Mouse (Mus musculus) stomach, postnatal 0 days (tissue): Measurements from ENCODE around the gene Phox2a. TPM values are rescaled to one million over a fixed set of nuclear protein-coding genes. Genes with fewer than 3 reads are reported as not detected.

Source experiments
- ATAC-seq: fragments of 200-750 bp; cut with Nextera tagmentation; 2 replicates; pipeline ENCODE4 v1.8.0; 2017; ENCODE audit not compliant: low FRiP score, low TSS enrichment
- DNase-seq: peaks from one replicate; pipeline ENCODE4 v3.0.0-alpha.2; 2016; ENCODE audit warnings: low spot score
- H3K27ac ChIP-seq: fragments of 300-500 bp; sonication (generic); replicated peaks from 2 replicates; pipeline ENCODE4 v1.5.1; 2014; ENCODE audit warnings: mild to moderate bottlenecking, control low read depth
- H3K27me3 ChIP-seq: fragments of 300-500 bp; sonication (generic); 2 replicates; pipeline ENCODE4 v1.6.1; 2014; ENCODE audit warnings: low read length; ENCODE audit not compliant: control insufficient read depth, insufficient read depth
- H3K36me3 ChIP-seq: fragments of 300-500 bp; sonication (generic); 2 replicates; pipeline ENCODE4 v1.6.1; 2014; ENCODE audit warnings: low read length, mixed read lengths; ENCODE audit not compliant: control insufficient read depth, insufficient read depth
- H3K4me1 ChIP-seq: fragments of 300-500 bp; sonication (generic); replicated peaks from 2 replicates; pipeline ENCODE4 v1.6.1; 2014; ENCODE audit warnings: antibody characterized with exemption; ENCODE audit not compliant: control insufficient read depth, insufficient read depth
- H3K4me2 ChIP-seq: fragments of 300-500 bp; sonication (generic); replicated peaks from 2 replicates; pipeline ENCODE4 v1.6.1; 2014; ENCODE audit warnings: low read depth, mild to moderate bottlenecking, control low read depth, moderate library complexity
- H3K4me3 ChIP-seq: fragments of 300-500 bp; sonication (generic); 2 replicates; pipeline ENCODE4 v1.5.1; 2014; ENCODE audit warnings: low read depth, low read length, control low read depth
- H3K9ac ChIP-seq: fragments of 300-500 bp; sonication (generic); 2 replicates; pipeline ENCODE4 v1.6.1; 2014; ENCODE audit warnings: mild to moderate bottlenecking, low read length, control low read depth, mixed read lengths
- H3K9me3 ChIP-seq: fragments of 300-500 bp; sonication (generic); 2 replicates; pipeline ENCODE4 v1.6.1; 2016; ENCODE audit warnings: low read length; ENCODE audit not compliant: control insufficient read depth
- CTCF ChIP-seq: IDR thresholded peaks from 2 replicates; pipeline ENCODE4 v1.5.1; 2016; ENCODE audit warnings: antibody characterized with exemption, low read depth, mild to moderate bottlenecking, moderate library complexity
- EP300 ChIP-seq: optimal IDR thresholded peaks from 2 replicates; pipeline ENCODE3; 2016; ENCODE audit warnings: antibody characterized with exemption
- whole genome bisulfite sequencing: fragments of 180-500 bp; shearing (Covaris S2); extraction: QIAGEN DNeasy Blood & Tissue Kit; methylation state at CpG from one replicate; pipeline ENCODE4 v1.1.7; 2014; 5-methylcytosine and 5-hydroxymethylcytosine counted together
- polyA plus RNA-seq: library from polyadenylated mRNA; unstranded; fragments of >200 nt; fragmentation: Nextera tagmentation; extraction: Ambion mirVana; gene quantifications from 2 replicates; pipeline ENCODE4 v1.2.1, GENCODE M21; 2015

Phox2a gene
- polyA plus RNA-seq, 1 experiment from 2014 or later, result 3.7 TPM

DNA sequence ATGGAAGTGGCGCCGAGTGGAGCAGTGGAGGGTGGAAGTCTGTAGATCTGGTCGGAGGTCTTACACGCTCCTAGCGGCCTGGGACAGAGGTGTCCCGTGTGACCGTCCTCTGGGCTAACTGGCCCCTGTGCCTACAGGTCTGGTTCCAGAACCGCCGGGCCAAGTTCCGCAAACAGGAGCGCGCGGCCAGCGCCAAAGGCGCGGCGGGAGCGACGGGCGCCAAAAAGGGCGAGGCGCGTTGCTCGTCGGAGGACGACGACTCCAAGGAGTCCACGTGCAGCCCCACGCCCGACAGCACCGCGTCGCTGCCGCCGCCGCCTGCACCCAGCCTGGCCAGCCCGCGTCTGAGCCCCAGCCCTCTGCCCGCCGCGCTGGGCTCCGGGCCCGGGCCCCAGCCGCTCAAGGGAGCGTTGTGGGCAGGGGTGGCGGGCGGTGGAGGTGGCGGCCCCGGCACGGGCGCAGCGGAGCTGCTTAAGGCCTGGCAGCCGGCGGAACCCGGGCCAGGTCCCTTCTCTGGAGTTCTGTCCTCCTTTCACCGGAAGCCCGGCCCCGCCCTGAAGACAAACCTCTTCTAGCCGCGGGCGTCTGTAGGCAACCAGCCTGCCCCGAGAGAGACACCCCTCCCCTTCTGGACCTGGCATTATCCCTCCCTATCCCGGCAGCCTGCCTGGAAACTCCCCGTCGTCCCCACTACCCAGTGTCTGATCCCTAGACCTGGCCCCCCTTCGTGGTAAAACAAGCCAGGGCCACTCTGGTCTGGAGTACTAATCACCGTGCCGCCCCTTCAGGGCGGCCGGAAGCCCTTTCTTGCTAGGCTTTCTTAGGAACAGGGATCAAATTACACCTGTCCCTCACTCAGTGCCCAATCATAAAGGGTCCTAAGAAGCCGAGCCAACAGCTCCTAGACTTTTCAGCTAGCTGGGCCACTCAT is 3.7 kb downstream of the Phox2a start:
- H3K27ac ChIP-seq, result peak overlapping the region; percentile 78
- H3K9me3 ChIP-seq, result no peaks in the 10 kb centered on the region
- DNase-seq (peak; percentile 87), ATAC-seq (peak; percentile 78)
- peaks cover 14% of the 10 kb centered on the region for H3K36me3 ChIP-seq
- peak overlapping the region; percentile 80 for H3K4me2 ChIP-seq
- H3K4me1 ChIP-seq, result peaks cover 11% of the 10 kb centered on the region; the same call in 1 of the 2 replicates
- no peak for TF ChIP-seq CTCF
- no peak for TF ChIP-seq EP300
- peak overlapping the region; percentile 59 for H3K9ac ChIP-seq
- WGBS, result 1% methylated on average over 59 of the region's 71 CpGs
- peak overlapping the region; percentile 41 for H3K4me3 ChIP-seq
- peaks cover 20% of the 10 kb centered on the region for H3K27me3 ChIP-seq

DNA sequence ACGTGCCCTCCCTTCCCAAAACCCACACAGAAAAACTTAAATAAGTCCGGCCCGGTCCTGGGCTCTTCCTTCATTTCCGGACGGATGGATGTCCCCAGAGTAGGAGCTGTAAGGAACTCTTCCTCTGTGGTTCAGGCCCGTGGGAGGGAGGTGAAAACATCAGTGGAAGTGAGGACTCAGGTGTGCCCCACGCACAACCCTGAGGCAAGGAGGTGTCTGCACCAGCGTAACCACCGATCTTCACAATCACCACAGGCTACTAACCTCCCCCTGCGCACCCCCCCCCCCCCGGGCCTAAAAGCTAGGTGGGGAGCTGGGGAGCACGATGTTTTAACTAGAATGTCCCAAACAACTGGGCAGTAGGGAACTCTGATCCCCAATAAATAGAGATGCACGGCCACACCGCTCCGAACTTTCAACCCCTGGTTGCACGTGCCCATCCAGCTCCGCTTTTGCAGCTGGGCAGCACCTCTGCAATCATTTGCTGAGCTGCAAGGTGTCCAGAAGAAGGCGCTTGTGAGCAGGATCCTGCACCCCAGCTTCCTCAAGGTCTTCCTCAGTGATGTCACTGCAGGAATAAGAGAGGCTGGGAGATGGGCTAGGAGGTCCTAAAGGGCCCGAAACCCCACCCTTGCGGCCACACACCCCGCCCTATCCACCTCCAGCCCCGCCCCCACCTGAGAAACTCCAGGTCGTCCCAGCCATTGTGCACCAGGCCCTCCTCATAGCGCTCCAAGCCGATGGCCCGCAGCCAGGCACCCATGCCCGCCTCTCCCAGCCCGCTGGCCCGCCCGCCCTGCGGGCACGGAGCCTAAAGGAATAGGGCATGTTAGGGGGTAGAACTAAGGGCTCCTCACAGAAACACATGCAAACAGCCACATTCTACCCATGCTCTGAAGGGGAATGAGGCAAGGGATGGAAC is 5.0 kb downstream of the Phox2a start:
- ATAC-seq, result 0 out of 2 replicates have a peak, but pooled peaks have one; percentile 13
- Histone ChIP-seq H3K4me3 (no peak overlapping the region), H3K36me3 (peaks cover 22% of the 10 kb centered on the region), H3K27ac (no peak overlapping the region), H3K27me3 (peaks cover 20% of the 10 kb centered on the region), H3K9ac (no peak overlapping the region), H3K4me1 (peaks cover 11% of the 10 kb centered on the region; the same call in 1 of the 2 replicates), H3K4me2 (no peak overlapping the region), H3K9me3 (no peaks in the 10 kb centered on the region)
- WGBS, result 60% methylated on average over 32 of the region's 32 CpGs
- TF ChIP-seq CTCF (peak; percentile 72), EP300 (no peak)
- peak; percentile 66 for DNase-seq

DNA sequence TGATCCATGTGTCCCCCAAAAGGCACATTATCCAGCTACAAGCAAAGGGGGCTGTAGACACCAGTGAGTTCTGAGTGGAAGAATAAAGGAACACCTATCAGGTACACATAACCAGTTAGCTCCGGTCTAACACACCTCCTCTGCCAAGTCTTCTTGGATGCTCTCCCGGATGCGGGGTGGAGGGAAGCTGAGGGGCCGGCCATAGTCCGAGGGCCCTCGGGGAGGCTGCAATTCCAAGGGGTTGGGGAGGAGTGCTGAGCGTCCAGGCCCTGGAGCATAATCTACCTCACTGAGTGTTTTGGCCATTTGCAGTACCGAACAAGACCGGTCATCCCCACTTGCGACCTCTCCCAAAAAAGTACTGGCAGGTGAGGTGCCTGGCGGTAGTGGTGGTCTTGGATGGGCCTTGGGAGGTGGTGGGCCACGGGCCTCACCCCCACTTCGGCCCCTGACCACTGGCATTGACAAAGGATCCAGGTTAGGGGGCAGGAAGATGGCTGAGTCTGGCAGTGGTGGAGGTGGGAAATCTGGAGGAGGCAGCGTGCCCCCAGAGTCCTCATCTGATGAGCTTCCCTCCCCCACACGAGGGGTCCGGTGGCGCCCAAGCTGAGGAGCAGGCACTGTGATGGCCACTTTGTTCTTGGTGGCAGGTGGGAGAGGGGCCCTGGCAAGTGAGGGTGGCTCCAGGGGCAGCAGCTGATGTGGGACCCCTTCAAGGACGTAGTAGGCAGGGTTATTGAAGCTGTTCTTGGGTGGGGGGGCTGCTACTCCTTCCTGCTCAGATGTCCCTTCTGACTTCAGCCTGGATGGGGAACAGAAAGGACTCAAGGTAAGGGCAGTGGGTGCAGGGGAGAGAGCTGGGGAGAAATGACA is 5.9 kb downstream of the Phox2a start:
- Histone ChIP-seq H3K4me2 (no peak overlapping the region), H3K9ac (no peak overlapping the region), H3K27ac (no peak overlapping the region), H3K9me3 (no peaks in the 10 kb centered on the region), H3K4me1 (peaks cover 7% of the 10 kb centered on the region; the same call in 1 of the 2 replicates), H3K4me3 (no peak overlapping the region), H3K36me3 (peaks cover 31% of the 10 kb centered on the region), H3K27me3 (peaks cover 16% of the 10 kb centered on the region)
- ATAC-seq, result no peak
- DNase-seq, result peak; percentile 34
- WGBS, result 81% methylated on average over 18 of the region's 18 CpGs
- TF ChIP-seq EP300 (no peak), CTCF (no peak)

DNA sequence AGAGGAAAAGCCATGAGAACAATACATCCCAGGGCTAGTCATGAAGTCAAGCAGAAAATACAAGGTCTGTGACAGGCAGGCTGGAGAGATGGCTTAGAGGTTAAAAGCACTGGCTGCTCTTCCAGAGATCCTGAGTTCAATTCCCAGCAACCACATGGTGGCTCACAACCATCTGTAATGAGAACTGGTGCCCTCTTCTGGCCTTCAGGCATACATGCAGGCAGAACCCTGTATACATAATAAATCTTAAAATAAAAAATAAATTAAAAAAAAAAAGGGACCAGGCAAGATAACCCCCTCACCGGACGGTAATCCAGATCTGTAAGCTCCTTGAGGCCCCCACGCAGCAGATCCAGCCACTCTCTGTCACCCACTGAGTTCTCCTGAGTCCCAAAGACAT is 12.3 kb downstream of the Phox2a start:
- Histone ChIP-seq H3K4me1 (peaks cover under 1% of the 10 kb centered on the region; the same call in 1 of the 2 replicates), H3K36me3 (peaks cover 62% of the 10 kb centered on the region), H3K9me3 (no peaks in the 10 kb centered on the region), H3K27me3 (no peaks in the 10 kb centered on the region), H3K27ac (no peak overlapping the region), H3K4me3 (no peak overlapping the region), H3K4me2 (no peak overlapping the region), H3K9ac (no peak overlapping the region)
- ATAC-seq, result no peak
- TF ChIP-seq EP300 (no peak), CTCF (peak; percentile 44)
- 94% methylated on average over 3 of the region's 3 CpGs for whole genome bisulfite sequencing
- DNase-seq, result no peak

DNA sequence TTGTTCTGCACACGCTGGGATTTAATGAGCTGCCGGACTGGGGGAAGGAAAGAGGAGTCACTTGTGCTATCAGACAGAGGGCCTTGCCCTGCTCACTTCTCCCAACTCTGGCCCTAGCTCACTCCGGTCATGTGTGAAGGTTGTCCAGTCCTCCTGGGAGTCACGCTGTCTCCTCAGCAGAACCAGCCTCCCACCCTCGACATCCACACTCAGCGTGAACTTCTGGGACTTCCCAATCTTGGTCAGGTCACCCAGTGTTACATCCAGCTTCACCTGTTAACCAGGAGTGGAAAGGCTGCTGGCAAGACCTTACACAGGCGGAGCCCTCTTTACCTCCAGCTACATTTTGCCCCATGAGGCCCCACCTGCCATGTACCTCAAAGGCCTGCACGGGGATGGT is 13.3 kb downstream of the Phox2a start:
- Histone ChIP-seq H3K9me3 (no peaks in the 10 kb centered on the region), H3K27me3 (no peaks in the 10 kb centered on the region), H3K36me3 (peaks cover 55% of the 10 kb centered on the region), H3K4me2 (no peak overlapping the region), H3K4me1 (peaks cover 4% of the 10 kb centered on the region; the same call in 1 of the 2 replicates), H3K27ac (no peak overlapping the region), H3K9ac (no peak overlapping the region), H3K4me3 (no peak overlapping the region)
- ATAC-seq, result no peak
- TF ChIP-seq CTCF (no peak), EP300 (no peak)
- WGBS, result 91% methylated on average over 8 of the region's 8 CpGs
- no peak for DNase-seq
